Mouse (Mus musculus) right cerebral cortex, postnatal 36 days (tissue): ENCODE results near the gene Nat10.

Experiments
- DNase-seq, 2 experiments: peaks; one replicate each; pipeline ENCODE4 v3.0.0; 2022; ENCODE audit warnings: low spot score in 2 of 2, mixed read lengths in 1 of 2

Nat10 gene

DNA sequence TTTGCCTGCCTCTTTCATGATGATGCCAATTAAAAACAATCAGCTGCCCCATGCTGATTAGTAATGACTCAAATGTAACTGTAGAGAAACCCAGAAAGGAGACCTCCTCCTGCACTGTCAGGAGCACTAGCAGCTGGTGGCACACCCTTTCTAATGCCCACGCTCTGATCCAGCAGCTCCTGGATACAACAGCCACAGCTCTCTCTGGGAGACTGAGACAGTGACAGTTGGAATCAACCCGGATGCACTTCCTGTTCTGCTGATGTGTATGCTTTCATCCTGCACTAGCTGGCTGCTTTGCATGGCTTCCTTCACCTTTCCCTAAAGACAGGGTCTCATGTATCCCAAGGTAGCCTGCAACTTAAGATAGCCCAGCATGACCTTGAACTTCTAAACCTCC lies 15.0 kb downstream of the Nat10 start:
- DNase-seq = no peak

GRCm38 (mm10) chr2:103745481-103745880 lies 15.6 kb downstream of the Nat10 start:
- DNase-seq = no peak

DNA sequence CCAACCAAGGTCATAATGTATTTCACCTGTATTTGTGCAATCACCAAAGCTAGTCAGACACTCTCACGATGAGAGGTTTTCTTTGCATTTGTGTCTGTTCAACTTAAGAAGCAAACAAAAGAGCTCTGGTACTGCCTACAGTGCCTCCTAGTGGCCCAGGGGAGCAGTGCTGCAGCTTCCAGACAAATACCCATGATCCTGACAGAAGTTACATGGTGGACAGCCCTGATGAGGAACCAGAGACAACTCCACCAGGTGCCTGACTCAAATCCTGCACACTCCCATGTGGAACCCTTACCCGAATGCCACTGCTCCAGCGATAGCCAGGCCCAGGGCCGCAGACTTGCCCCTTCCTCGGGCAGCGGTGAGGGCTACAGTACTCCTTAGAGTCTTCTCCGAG lies 17.1 kb downstream of the Nat10 start:
- no peak for DNase-seq

- DNase-seq = no peak
These were observed 17.5 kb downstream of the Nat10 start for GRCm38 (mm10) chr2:103743536-103743935.

- no peak for DNase-seq
These were observed 18.2 kb downstream of the Nat10 start for GRCm38 (mm10) chr2:103742821-103743220.

GRCm38 (mm10) chr2:103731423-103731822 lies 29.6 kb downstream of the Nat10 start:
- no peak for DNase-seq

DNA sequence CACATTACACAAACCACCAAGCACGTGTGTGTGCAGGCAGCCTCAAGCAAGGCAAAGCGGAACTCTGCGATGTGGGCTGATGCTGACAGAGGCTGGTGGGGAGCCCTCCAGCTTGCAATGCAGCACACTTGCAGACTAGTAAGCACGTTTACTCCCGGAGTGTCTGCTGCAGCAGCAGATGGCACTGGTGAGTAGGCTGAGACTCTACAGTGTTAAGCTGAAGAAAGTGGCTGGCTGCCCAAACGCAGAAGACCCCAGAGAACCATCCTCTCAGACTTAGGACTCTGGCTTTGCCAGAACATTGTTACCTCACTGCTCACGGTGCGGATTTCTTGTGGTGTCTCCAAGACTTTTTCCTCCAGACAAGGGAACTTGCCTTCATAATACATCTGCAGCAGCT lies 30.1 kb downstream of the Nat10 start:
- peak; percentile 77 to 85 for DNase-seq

- DNase-seq = no peak
These were observed 33.0 kb downstream of the Nat10 start for GRCm38 (mm10) chr2:103728027-103728540.

- no peak for DNase-seq
These were observed 36.5 kb downstream of the Nat10 start for GRCm38 (mm10) chr2:103724521-103724920.

DNA sequence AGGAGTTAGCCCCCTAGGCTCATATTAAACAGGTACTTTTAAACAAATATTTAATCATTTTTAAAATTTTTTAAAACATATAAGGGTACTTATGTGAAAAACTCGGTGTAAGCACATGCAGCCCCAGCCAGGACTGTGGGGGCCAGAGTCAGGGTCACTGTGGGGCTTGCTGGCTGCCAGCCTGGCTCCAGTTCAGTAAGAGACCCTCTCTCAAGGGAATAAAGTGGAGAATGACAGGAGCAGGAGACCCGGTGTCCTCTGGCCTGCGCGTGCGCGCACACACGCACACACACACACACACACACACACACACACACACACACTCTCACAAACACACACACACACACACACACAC lies 41.8 kb downstream of the Nat10 start:
- no peak for DNase-seq

DNA sequence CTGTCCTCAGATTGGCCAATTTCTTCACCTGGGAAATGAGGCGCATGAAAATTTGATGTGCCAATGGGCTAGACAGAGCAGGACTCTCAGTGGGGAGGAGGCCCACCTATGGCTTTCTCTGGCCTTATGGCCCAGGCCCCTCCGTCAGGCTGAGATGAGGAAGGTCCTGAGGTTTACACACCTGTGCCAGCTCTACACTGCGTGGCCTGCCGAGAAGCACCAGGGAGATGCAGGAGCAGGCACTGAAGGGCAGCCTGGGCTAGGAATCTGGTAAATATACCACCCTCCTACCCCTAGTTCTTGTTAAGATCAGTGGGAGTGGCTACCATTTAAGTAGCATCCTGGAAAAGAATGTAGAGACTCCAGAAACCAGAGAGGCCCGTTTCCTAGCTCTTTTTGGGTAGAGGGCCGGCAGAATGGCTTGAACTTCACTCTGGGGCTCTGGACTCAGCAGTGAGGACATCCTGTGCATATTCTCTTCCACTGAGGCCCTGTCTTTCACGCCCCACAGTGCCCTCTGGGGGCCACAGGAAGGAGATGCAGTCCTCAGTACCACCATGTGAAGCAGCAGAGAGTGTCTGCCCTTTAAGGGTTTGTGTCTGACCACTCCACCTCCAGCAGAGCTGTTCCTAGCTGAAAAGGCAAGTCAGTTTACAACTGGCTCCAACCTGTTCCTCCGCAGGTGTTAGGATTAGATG lies 42.3 kb downstream of the Nat10 start:
- peak; percentile 33 to 34 for DNase-seq

DNA sequence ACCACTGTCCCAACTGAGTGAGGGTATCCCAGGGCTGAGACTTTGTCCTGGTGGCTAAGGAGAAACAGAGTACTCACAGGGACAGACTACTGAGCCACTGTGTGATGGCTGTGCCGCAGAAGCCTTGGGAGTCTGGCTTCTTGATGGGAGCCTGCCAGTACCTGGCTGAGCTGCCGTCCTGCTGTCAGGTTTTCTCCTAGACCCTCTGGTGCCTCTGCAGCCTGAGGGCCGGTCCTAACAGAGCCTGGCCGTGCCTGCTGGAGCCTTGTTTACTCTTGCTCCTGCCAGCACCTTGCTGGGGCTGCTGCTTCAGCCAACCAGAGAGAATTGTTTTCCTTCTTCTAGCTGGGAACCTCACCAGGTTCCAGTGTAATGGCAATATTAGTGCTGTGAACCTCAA lies 46.7 kb downstream of the Nat10 start:
- no peak for DNase-seq

DNA sequence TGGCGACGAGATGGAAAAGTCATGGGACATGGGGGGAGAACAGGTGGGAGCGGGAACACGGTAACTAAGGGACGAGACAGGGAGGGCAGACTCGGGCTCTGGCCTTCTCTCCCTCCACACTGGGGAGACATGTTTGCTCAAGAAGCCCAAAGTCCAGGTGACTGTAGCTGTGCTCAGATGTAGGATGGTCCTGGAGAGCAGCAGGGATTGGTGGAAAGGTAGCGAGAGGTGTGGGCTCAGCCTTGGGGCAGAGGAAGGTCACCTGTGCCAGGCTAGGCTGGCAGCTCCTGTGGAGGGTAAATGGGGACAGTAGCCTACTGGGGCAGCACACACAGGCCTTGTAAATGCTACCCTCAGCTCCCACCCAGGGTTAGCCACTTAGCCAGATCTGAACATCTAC lies 47.2 kb downstream of the Nat10 start:
- no peak for DNase-seq

- no peak for DNase-seq
These were observed 50.2 kb downstream of the Nat10 start for GRCm38 (mm10) chr2:103710849-103711248.

GRCm38 (mm10) chr2:103707056-103707776 lies 53.9 kb downstream of the Nat10 start:
- no peak for DNase-seq

GRCm38 (mm10) chr2:103706226-103706625 lies 54.8 kb downstream of the Nat10 start:
- peak; percentile 58 to 68 for DNase-seq

DNA sequence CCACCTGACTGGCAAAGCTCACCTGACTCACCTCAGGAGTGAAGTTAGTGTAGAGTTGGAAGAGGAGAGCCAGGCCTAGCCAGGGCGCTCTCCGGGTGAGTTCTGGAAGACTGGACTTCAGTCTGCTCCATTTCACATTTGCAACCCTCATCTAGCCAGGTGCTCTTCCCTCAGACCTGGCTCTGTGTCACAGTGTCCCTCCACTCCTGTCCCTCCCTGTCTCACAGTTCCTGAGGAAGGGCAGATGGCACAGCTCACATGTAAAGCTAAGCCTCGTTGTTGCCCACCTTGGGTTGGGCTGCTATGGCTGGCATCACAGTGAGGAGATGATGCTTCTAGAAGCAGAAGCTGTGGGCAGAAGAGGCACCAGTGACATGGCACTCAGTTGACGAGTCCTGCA lies 55.2 kb downstream of the Nat10 start:
- DNase-seq = no peak

DNA sequence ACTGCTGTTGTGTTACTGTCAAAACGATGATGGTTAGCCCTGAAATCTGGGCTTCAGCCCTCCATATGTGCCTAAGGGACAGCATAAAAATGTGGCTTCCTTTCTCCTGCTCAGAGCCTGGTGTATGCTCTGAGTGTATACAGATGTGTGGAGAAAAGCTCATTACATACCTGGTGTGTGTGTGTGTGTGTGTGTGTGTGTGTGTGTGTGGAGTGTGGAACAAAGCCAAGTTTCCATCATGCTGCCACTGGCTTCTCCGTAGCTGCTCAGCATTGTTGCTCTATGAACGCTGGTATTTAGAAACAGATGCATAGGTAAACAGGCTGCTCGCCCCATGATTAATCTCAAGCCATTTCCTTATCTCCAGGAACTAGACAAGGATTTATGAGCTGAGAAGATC lies 57.2 kb downstream of the Nat10 start:
- DNase-seq = no peak

DNA sequence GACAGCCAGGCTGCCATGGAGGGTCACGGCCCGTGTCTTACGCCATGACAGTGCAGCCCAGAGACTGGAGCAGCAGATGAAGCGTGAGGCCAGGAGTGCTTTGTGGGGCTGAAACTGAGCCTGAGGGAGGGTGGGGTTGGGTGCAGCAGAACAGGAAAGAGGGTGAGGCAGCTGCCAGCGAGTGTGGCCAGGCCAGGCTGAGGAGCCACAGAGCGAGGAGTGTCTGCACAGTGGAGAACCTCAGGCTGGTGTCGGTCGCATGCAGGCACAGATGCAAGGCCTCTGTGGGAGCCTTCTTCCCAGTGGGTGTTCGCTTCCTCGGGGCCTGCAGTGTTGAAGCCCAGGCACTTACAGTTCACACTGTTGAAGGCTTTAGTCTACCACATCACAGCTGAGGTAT lies 57.7 kb downstream of the Nat10 start:
- DNase-seq = no peak

DNA sequence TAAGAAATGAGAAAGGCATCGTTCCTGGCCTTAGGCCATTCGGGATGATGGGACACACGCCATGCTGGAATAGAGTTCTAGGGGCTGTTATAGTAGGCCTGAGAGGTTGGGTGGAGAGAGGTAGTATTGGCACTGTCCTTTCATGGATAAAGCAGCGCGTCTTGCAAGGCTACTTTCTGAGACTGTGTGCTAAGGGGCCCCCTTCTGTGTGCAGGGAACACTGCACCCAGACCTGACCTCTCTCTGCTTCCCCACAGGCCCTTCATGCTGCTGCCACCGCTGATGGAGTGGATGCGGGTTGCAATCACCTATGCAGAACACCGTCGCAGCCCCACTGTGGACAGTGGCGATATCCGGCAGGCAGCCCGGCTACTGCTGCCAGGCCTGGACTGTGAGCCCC lies 60.6 kb downstream of the Nat10 start:
- no peak for DNase-seq

- no peak for DNase-seq
These were observed 64.9 kb downstream of the Nat10 start for GRCm38 (mm10) chr2:103696177-103696576.

DNA sequence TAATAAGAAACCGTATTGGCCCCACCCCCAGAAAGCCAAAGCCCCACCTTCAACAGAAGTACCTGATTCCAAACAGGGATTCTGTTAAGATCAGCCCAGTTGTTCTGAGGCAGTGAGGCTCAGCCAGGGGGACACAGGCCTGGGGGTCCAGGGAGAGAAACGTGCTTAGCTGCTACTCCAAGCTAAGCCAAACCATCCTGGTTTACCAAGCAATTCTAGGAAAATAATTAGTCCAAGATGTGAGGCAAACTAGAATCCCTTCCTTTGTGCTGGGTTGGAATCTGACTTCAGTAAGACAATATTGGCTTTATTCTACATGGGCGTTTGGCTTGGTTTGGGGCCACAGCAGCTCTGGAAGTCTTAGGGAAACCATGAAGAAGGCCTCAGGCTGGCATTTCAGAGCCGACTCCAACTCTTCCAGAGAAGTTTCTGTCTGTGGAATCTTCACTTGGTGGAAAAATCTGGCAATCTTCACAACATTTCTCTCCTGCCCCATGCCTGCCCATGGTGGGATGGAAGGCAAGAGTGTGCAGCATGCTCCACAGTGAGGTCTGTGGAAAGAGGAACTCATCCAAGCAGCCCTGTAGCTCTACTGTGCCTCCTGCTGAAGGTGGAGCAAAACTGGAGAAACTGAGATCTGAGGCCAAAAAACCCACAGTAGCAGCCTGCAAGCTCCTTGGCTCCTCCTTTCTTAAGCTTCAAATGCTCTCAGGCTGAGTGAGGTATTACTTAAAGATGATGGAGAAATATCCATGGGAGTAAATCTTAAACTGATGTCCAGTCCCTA lies 66.1 kb downstream of the Nat10 start:
- DNase-seq = no peak

DNA sequence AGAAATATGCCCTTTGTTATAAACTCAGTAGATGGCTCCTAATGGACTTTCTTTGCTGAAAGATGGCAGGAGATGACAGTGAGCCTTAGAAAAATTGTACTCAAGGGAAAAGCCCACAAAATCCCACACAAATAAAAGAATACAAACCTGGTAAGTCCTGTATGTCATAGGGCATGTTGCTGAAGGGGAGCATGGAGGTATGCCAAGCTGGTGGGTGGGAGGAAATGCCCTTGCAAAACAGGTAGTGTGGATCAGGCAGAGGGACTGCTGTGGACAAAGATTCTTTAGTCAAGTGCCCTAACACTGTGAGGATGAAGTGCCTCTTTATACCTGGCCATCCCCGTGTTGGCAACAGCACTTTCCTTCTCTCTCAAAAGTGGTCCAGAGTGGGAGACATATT lies 68.3 kb downstream of the Nat10 start:
- DNase-seq = no peak
